Mouse (Mus musculus) inflammation-experienced regulatory T-cells, adult 6 months (primary cell): ENCODE data around the gene Plxdc1. TPM values are rescaled to one million over a fixed set of nuclear protein-coding genes. Genes with fewer than 3 reads are reported as not detected.
A peak's percentile ranks its signal among the peaks of the same experiment; 100 is the strongest.

ENCODE experiments used
- ATAC-seq: one replicate; pipeline ENCODE4 v1.8.0; 2017
- polyA plus RNA-seq, 3 experiments: library from polyadenylated mRNA; unstranded; fragments of 100-300 nt; shearing (Covaris generic); gene quantifications; one replicate each; pipeline ENCODE4 v1.2.1; 2017

The Plxdc1 gene
- 1 to 10 TPM; 1.1 to 8.5 (median 2.2) TPM for polyA plus RNA-seq

DNA sequence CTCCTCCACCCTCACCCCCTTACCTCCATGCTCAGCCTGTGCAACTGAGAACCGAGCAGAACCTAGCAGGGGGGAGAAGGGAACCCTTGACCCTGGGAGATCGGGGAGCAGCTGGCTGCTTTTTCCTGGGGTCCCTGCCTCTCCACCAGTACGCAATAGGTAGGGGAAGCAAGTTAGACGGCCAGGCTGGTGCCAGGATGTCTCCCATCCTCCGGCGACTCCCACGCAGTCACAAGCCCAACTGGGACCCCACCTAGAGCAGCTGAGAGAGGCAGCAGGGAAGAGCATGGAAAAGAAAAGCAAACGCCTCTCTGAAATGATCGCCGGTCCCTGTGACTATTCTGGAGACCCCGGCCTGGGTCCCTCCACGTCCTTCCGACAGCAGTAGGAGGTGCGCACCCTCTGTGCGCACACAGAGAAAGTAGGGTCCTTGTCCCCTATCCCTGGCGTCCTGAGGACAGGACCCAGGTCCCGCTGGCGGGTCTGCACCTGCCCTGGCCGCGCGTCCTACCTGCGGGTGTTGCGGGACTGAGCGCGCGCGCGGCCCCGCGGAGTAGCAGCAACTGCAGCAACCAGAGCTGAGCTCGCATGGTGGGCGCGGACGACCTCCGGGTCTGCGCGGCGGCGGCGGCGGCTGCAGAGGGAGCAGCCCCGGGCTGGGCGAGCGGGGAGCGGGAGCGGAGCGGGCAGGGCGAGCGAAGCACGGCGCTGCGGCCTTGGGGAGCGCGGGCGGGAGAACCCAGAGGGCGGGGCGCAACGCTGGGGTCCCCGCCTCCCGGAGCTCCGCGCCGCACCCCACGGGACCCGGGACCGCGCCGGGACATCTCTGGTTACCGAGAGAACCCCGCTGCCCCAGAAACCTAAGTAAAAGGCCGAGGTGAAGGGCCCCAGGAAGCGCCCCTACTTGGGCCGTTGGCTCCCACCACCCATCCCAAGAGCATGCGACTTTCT, at the start of gene Plxdc1:
Plxdc1 (minus strand) TSS at position 718 of the 951 bp plus-strand sequence.
- ATAC-seq = no peak

DNA sequence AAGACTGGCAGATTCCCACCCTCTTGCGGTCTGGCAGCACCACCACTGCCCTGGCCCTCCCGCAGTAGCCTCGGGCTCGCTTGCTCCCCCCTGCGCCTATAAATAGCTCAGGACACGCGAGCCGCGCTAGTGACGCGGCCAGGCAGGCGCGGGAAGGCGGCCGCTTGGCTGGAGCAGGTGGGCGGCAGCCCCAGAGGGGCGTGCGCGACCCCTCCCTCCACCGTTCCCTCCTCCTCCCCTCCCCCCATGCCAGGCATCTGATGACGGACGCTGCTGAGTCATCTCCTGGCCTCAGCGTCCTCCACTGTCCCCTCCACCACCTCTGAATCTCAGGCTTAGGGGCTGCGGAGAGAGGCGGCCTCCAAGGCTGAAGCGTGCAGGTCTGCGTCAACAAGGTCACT, 49.7 kb upstream of the Plxdc1 start:
- no peak for ATAC-seq

DNA sequence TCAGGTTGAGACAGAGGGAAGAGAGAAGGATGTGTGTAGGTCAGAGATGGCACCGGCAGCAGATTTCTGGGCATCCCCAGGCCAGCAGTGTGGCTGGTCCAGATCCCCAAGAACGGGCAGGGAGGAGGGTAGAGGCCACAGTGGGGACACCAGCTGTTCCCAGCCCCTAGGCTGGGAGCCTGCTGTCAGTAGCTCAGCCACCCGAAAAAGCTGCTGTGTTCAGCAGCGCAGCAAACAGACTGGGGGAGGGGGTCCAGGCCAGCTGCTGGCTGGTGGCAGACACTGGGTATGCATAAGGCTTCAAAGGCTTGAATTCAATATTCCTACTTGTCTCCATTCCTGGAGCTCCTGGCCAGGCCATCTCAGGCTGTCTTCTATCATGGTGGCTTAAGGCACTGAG, 48.6 kb upstream of the Plxdc1 start:
- no peak for ATAC-seq

DNA sequence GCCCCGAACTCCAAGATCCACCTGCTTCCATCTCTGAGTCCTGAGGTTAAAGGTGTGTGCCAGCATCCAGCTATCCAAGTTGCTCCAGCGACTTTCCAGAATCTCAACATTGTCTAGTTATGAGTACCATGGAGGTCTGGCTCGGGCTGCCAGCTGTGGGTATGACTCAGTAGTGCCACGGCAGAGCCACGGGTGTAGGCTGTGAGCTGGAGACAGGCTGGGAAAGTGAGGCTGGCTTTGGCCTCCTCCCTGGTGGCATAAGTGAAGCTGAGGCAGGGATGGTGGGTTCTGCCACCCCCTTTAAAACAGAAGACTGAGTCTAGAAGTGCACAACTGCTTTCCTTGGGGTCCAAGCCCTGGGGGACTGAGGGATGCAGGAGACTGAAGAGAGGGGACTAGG, 47.8 kb upstream of the Plxdc1 start:
- no peak for ATAC-seq

DNA sequence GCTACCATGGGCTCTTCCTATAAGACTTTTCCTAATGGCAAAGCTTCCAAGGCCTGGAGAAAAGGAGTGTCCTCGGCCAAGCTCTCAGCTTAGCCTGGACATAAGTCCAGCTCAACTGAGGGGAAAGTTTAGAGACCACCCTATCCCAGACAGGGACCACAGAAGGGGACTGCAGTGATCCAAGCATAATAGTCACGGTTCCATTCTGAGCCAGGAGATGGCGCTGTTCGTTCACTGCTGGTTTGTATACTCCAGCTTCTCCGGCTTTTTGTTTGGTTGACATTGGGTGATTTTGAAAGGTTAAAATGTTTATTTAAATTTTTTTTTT, 45.2 kb upstream of the Plxdc1 start:
- ATAC-seq = no peak

DNA sequence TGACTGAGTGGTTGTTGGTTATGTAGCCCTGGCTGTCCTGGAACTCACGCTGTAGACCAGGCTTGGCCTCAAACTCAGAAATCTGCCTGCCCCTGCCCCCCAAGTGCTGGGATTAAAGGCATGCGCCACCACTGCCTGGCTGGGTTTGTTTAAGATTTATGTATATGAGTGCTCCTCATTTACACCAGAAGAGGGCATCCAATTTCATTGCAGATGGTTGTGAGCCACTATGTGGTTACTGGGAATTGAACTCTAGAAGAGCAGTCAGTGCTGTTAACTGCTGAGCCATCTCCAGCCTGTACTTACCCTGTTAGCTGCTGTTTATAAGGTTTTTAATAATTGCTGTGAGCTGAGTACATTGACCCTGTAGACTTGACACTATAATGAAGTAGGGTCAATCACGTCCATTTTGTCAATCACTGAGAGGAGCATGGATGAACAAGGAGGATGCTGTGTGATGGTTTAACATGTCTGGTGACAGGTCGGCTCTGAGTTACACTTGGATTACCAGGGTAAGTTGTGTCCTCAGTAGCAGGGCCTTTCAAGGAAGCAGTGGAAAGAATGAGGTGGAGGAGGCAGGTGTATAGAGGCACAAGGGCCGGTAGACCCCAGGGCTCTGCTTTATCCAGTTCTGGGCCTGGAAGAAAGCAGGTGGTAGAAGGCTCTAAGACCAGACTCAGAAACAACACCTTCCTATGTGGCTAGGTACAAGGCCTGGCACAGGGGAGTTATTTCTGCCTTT, 44.6 kb upstream of the Plxdc1 start:
- ATAC-seq = no peak

DNA sequence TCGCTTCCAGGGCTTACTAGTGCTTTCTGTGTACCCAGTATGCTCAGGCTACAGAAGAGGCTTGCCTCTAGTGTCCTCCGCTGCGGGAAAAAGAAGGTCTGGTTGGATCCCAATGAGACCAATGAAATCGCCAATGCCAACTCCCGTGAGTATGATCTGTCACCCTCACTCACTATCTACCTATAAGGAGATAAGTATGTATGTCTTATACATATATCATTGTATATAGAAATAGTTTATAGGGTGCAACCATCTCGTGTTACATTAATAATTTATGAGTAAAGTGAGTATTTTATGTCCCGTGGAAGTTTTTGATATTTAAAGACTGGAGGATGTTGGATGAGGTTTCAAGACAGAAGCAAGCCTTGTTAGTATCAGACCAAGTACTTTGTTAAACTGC, 41.5 kb upstream of the Plxdc1 start:
- no peak for ATAC-seq

DNA sequence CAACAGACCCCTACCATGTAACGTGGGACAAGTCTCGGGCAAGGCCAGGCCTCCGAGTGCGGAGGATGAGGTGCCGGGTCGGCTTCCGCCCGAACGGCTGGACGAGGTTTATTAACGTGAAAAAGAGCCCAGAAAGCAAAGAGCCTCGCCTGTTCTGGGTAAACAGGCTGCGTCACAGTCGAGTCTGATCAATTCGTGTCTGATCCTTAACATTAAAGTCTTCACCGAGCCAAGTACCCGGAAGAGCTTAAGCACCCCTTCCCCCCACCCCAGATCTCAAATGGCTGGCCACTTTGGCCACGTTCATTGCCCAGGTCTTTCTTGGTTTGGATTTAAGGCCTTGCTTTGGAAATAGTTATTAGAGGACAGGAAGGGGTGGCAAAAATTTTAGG, 41.0 kb upstream of the Plxdc1 start:
- ATAC-seq = peak; percentile 14

DNA sequence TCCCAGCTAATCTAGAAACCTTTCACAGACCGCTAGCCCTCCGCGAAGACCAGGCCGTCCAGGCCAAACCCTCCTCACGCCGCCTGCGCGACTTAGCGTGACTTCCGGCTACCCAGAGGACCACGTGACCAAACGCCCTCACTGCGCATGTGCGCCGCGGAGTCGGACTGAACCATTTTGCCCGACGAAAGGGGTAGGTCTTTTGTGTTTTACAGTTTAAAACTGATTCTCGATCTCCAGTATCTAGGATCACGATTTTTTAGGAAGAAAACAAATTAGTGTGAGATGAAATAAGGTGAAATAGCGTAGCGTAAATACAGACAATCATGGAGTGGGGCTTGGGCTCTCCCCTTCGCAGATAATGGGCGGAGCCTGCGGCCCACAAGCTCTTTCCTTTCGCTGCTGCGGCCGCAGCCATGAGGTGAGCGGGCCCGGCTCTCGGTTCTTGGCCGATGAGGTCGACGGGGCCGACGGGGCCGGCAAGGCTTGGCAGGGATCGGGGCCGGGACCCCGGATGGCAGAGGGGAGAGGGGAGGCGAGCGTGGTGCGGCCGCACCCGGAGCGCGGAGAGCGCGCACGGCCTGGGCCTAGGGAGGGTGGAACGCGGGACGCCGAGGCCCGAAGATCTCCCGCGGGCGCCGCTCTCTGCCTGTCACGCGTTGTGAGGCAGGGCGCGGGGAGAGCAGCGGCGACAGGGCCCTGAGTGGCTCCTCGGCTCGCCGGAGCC, 40.5 kb upstream of the Plxdc1 start, which contains the start of gene Rpl19:
Rpl19 (plus strand) TSS at position 141 of the 727 bp plus-strand sequence.
- ATAC-seq = peak; percentile 76

DNA sequence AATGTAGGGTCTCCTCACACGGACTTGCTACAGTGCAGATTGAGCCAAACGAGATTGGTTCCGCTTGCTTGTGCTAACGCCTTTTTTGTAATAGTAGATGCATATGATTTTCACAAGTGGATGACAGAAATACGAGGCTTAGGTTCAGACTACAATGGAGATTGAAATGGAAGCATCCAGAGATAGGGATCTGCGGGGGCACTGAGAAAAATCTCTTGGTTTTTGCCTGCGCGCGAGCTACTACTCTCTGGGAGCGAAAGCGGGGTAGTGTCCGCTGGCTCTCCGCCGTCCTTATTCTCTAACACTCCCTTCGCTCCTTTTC, 40.0 kb upstream of the Plxdc1 start:
- ATAC-seq = no peak

DNA sequence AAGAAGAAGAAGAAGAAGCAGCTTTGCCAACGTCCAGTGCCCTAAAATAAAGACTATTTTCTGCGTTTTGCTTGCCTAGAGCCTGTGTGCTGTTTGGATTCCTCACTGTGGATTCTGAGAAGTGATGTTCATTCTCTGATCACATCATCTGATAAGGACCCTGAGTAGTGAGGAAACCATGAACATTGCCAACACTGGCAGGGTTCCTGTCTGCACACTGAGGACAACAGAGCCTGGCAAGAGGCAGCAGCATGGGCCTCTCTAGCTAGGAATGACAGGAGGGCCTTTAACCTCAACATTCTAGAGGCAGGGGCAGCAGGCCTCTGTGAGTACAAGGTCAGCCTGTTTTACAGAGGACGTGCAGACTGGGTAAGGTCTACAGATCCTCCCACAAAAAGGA, 38.3 kb upstream of the Plxdc1 start:
- ATAC-seq = no peak

DNA sequence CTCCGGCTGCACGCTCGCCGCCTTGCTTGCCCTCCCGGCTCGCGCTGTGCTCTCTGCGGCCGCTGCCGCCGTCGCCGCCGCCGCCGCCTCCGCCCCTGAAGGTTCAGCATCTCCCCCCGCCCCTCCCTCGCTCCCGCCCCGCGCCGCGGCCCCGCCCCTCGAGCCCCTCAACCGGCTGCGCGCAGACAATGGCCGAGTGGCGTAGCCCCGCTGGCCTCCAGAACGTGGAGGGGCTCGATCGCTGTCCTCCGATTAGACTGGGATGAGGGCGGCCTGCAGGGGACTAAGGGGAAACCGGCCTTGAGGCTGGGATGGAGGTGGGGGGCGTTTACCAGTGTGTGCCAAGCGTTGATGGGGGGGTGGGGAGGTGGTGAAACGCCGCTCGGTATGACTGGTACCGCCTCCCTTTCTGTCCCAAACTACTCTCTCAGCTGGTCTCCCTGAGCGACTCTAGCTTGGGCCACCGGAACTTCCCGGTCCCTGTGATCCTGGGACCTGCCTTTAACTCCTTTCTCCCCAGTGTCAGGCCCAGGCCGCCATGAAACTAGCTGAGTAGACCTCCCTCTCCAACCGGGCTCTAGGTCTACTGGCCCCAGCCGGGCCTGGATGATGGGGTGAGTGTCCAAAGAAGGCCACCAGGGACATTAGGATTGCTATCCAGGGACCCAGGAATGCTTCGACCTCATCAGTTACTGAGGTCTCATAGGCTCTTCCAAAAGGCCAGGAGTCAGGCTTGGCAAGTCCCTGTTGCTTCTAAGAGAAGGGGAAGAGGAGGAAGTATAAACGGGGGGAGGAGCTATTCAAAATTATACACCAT, 36.5 kb upstream of the Plxdc1 start, which contains the start of gene Cacnb1:
Cacnb1 (minus strand) TSS at position 480 of the 817 bp plus-strand sequence.
- ATAC-seq = no peak

DNA sequence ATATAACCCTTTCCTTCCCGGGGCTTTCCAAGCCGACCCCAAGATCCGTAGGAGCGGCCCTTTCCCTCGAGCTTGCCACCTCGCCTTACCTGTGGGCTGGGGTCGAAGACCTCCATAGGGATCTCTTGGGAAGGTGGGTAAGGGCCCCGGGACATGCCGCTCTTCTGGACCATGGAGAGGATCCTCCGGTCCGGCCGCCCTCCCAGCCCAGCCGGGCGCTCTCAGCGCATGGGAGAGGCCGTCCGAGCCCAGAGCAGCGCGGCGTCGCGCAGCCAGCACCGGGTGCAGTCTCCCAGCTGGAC, 36.0 kb upstream of the Plxdc1 start:
- ATAC-seq = no peak

DNA sequence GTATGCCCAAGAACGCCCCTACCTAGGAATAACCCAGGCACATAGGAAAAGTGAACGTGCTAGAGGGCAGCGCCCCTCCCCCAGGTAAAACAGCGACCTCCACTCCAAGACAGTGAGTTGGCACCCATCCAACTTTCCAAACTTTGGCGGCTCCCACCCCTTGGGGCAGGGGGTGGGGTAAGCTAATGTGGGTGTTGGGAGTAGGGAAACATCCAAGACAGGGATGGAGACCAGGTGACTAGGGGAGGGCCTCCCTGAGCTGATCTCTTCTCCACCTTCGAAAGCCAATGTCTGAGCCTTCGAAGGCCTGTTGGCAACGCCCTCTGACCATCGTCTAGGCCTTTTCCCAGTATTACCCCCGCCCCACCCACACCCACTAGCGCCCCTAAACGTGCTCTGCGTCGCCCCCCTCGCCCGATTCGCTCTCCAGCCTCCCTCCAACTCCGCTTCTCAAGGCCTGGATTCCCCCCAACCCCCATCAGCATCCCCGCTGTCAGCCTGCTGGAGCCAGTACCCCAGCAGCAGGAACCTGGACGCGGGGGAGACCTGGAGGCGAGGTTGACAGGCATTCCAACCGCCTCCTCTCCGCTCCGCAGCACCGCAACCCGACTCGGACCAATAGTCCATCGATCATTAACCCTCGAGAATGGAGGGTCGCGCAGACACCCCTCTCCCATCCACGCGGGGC, 35.5 kb upstream of the Plxdc1 start:
- ATAC-seq = no peak

DNA sequence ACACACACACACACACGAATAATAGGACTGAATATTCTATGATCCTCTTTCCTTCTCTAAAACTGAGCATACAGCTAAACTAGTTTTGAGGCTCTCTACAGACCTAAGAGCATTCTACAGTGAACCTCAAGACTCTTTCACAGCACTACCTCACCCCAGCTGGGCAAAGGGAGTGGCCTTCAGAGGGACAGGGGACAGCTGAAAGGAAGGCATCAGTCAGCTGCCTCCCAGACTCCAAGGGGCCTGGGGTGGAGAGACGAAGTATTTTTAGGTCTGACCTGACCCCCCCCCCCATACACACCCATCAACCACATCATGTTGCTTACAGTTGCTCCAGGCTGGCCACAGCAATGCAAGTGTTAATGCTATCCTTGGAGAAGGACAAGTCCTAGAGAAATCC, 34.9 kb upstream of the Plxdc1 start:
- ATAC-seq = no peak

DNA sequence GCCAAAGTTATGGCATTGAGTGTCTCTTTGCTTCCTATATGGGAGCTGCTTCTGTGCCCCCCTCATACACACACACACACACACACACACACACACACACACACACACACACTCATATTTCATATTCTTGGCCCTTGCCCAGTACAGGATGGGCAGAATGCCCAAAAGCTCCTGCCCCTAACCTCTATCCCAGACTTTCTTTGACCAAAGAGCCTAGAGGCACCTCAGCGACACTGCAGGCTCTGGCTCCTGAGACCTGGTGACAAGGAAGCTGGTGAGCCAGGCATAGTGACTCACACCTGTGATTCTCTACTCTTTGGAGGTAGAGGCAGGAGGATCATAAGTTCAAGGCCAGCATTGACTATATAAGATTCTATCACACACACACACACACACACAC, 34.5 kb upstream of the Plxdc1 start:
- ATAC-seq = no peak

DNA sequence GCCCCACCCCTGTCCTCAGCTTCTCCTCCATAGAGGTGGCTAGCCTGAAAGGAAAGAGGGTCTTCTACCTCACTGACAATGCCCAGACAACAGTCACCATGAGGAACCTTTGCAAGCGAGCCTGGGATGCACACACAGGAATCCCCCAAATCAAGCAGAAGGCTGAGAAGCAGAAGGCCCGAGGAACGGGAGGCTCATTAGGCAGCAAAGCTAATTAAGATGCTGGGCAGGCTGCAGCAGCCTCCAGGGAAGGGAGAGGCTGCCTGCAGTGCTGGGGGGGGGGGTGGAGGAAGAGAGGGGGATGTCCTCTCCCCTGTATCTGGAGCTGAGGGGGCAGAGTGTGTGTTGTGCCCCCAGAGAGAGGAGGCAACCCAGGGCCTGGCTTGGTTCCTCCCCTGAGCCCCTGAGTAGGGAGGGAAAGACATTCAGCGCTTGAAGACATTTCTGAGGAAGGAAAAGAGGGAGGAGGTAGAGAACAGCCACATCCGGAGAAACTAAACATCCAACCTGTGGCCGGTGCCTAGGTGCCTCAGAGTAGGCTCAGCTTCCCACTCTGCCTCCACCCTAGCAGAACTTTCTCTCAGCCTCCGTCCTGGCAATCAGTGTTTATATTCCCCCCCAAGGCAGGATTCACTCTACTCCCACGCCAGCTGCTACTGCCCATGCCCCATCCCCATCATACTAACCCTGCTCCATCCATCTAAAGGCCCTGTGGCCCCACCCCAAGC, 33.8 kb upstream of the Plxdc1 start:
- ATAC-seq = peak; percentile 69

DNA sequence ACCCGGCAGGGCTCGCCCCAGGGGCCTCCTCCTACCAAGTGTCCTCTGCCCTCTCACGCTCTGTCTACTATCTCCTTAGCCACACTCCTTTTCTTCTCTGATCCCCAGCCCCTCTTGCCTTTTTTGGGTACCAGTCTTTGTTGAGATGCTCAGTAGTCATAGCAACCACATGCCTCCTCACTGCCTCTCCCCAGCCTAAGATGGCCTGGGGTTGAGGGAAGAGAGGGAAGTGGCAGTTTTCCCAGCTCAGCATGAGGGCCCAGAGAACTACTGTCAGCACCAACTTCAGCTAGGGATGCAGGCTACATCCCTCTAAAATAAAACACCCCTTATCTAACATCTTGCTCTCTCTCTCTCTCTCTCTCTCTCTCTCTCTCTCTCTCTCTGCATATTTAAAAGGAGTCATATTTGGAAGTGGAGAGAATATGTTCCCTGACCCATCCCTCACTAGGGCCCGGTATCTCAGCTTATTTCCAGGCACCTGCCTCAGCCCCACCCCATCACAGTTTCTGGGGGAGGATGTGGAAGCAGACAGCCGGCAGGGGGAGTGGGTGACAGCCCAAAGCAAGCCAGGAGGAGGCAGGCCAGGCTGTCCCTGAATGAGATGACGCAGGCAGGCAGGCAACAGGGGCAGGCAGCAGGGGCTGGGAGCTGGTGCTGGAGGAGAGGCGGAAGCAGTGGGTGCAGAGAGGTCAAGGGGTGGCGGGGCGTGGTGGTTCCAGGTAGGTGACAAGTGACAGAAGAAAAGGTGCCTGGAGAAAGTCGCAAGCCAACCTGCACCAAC, 32.8 kb upstream of the Plxdc1 start:
- ATAC-seq = peak; percentile 54

DNA sequence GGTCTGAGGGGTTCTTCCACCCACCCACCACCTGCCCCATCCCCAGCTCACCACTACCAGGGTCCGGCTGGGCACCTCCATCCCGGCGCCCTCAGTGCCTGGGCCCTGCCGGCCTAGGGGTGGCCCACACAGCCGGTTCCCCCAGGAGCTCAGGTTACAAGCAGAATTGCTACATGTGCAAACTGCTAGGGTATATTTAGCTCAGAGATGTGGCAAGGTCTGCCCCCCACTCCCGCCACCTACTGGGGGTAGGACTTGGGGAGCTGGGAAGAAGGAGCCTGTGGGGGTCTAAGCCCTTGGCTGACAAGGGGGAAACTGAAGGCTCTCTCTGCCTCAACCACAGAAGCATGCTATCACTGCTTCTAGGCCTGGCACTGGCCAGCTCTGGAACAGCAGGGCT, 32.0 kb upstream of the Plxdc1 start:
- no peak for ATAC-seq

DNA sequence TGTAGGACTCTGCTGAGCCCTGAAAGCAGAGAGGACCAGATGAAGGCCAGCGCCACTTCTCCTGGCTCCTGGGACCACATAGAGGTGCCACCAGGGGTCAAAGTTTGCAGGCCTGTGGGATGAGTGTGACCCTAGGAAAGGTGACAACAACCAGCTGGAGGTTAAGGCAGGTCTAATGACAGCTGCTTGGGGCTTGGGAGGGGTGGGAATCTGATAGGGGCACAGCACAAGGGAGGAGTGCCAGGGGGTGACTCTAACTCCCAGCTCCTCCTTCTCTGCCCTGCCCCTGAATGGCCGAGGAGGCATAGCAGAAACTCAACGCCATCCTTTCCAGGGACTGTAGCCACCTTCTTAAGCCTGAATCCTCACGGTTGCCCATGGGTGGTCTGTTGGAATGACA, 30.6 kb upstream of the Plxdc1 start:
- no peak for ATAC-seq
